In the genomic region with DNA sequence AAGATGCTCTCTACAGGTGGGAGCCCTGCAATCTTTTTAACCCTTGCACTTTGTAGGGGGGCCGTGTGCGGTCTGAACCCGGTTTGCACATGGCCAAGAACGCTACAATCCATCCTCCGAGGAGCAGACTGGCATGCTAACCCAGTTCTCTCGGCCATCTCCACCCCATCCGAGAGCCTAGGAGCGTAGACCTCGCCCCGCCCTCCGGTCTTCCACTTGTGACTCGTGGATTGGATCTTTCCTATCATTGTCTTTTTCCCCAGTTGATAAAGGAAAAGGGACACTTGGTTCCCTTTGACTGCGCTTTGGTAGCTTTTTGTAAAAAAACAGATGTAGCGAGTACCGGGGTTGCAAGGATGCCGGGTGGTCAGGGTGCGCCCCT, we compare ENCODE assay signal across 7 mouse cellular contexts. TPM values are rescaled to one million over a fixed set of nuclear protein-coding genes. Genes with fewer than 3 reads are reported as not detected.
DNase-seq lines count a peak whose midpoint lies in the region; ATAC-seq and TF ChIP-seq lines count a peak whose summit lies in the region.

A gene (plus strand): TSS at position 250 of the 382 bp plus-strand sequence.

- ATAC-seq in heart, embryonic 12.5 days (ENCODE audit: insufficient number of reproducible peaks, low FRiP score) = peak; percentile 60
- ATAC-seq in kidney, postnatal 0 days (replicated peaks; ENCODE audit: low FRiP score, low read depth) = no peak
- no peak for ATAC-seq in stomach, embryonic 16.5 days (ENCODE audit: insufficient read depth, low FRiP score)

- peak within 1 kb of the TSS; percentile 41 for H3K27ac ChIP-seq in ES-Bruce4 (ENCODE audit: insufficient read depth, low read length)
- peak within 1 kb of the TSS; percentile 97 for H3K27ac ChIP-seq in heart, embryonic 12.5 days (ENCODE audit: poor library complexity, severe bottlenecking)
- H3K27ac ChIP-seq in kidney, postnatal 0 days = peak within 1 kb of the TSS; percentile 97
- peak within 1 kb of the TSS; percentile 97 for H3K27ac ChIP-seq in stomach, embryonic 16.5 days (ENCODE audit: low read length)

- peak within 1 kb of the TSS; percentile 92 for H3K4me3 ChIP-seq in ES-Bruce4 (ENCODE audit: low read depth, low read length)
- H3K4me3 ChIP-seq in heart, embryonic 12.5 days = peak within 1 kb of the TSS; percentile 95
- peak within 1 kb of the TSS; percentile 91 for H3K4me3 ChIP-seq in kidney, postnatal 0 days (replicated peaks; ENCODE audit: low read depth, low read length)
- peak within 1 kb of the TSS; percentile 81 for H3K4me3 ChIP-seq in stomach, embryonic 16.5 days (replicated peaks; ENCODE audit: low read length)

- H3K9me3 ChIP-seq in ES-Bruce4 (replicated peaks; ENCODE audit: control insufficient read depth, insufficient read depth, low read length, poor library complexity, severe bottlenecking) = no peaks in the 10 kb centered on the region
- no peaks in the 10 kb centered on the region for H3K9me3 ChIP-seq in heart, embryonic 12.5 days (replicated peaks)
- no peaks in the 10 kb centered on the region for H3K9me3 ChIP-seq in kidney, postnatal 0 days (replicated peaks; ENCODE audit: low read length)
- H3K9me3 ChIP-seq in stomach, embryonic 16.5 days (replicated peaks; ENCODE audit: control insufficient read depth, low read length) = no peaks in the 10 kb centered on the region

- no peak for TF ChIP-seq POLR2A in ES-Bruce4 (IDR thresholded peaks at IDR 0.05; ENCODE audit: insufficient read depth, low read length)

- H3K36me3 ChIP-seq in ES-Bruce4 (ENCODE audit: control insufficient read depth, insufficient read depth, low read length, poor library complexity, severe bottlenecking) = peaks cover 14% of the 10 kb centered on the region
- H3K36me3 ChIP-seq in heart, embryonic 12.5 days = peaks cover 35% of the 10 kb centered on the region
- peaks cover 9% of the 10 kb centered on the region for H3K36me3 ChIP-seq in kidney, postnatal 0 days (ENCODE audit: insufficient read depth, low read length)
- 0 out of 2 replicates have a peak, but pooled peaks cover 7% of the 10 kb centered on the region for H3K36me3 ChIP-seq in stomach, embryonic 16.5 days (ENCODE audit: control insufficient read depth, insufficient read depth, low read length)

- TF ChIP-seq EP300 in ES-Bruce4 (IDR thresholded peaks at IDR 0.05; ENCODE audit: insufficient read depth, low read depth, low read length) = no peak

- 1% methylated on average over 17 of the region's 17 CpGs for WGBS in heart, embryonic 12.5 days
- WGBS in kidney, postnatal 0 days = 0% methylated on average over 17 of the region's 17 CpGs
- under 1% methylated on average over 17 of the region's 17 CpGs for WGBS in stomach, embryonic 16.5 days

- H3K4me1 ChIP-seq in ES-Bruce4 (ENCODE audit: control insufficient read depth, insufficient read depth, low read length) = no peaks in the 10 kb centered on the region
- peaks cover 33% of the 10 kb centered on the region for H3K4me1 ChIP-seq in heart, embryonic 12.5 days (replicated peaks)
- H3K4me1 ChIP-seq in kidney, postnatal 0 days (replicated peaks; ENCODE audit: insufficient read depth, low read length) = peaks cover 18% of the 10 kb centered on the region
- H3K4me1 ChIP-seq in stomach, embryonic 16.5 days (ENCODE audit: control insufficient read depth, insufficient read depth, low read length) = peaks cover 17% of the 10 kb centered on the region

- DNase-seq in Muller cell, postnatal 12 days (ENCODE audit: inconsistent ontology term) = peak; percentile 75
- DNase-seq in embryo, embryonic 10.5 days (ENCODE audit: low spot score) = peak; percentile 75
- DNase-seq in kidney, postnatal 0 days (ENCODE audit: low spot score) = peak; percentile 40
- peak; percentile 51 for DNase-seq in lung, postnatal 36 days

- H3K27me3 ChIP-seq in ES-Bruce4 (ENCODE audit: control insufficient read depth, insufficient read depth, low read length, poor library complexity, severe bottlenecking) = no peaks in the 10 kb centered on the region
- no peaks in the 10 kb centered on the region for H3K27me3 ChIP-seq in heart, embryonic 12.5 days (replicated peaks)
- no peaks in the 10 kb centered on the region for H3K27me3 ChIP-seq in kidney, postnatal 0 days (ENCODE audit: insufficient read depth, low read length)
- H3K27me3 ChIP-seq in stomach, embryonic 16.5 days (ENCODE audit: control insufficient read depth, insufficient read depth, low read length) = no peaks in the 10 kb centered on the region

- peak within 1 kb of the TSS; percentile 73 for H3K4me2 ChIP-seq in heart, embryonic 12.5 days
- H3K4me2 ChIP-seq in kidney, postnatal 0 days (ENCODE audit: low read length) = peak within 1 kb of the TSS; percentile 92
- peak within 1 kb of the TSS; percentile 94 for H3K4me2 ChIP-seq in stomach, embryonic 16.5 days (ENCODE audit: low read depth, low read length)

- H3K9ac ChIP-seq in ES-Bruce4 (ENCODE audit: low read depth, poor library complexity, severe bottlenecking) = peak within 1 kb of the TSS; percentile 78
- peak within 1 kb of the TSS; percentile 95 for H3K9ac ChIP-seq in heart, embryonic 12.5 days
- peak within 1 kb of the TSS; percentile 90 for H3K9ac ChIP-seq in kidney, postnatal 0 days (ENCODE audit: low read depth, low read length)
- peak within 1 kb of the TSS; percentile 98 for H3K9ac ChIP-seq in stomach, embryonic 16.5 days (ENCODE audit: low read length)

- no peak for TF ChIP-seq CTCF in ES-Bruce4 (IDR thresholded peaks at IDR 0.05; ENCODE audit: low read depth, low read length)
- TF ChIP-seq CTCF in kidney, postnatal 0 days (IDR thresholded peaks at IDR 0.05; ENCODE audit: low read depth) = no peak

RNA-seq across cellular contexts. Expression of the gene that starts here (rescaled TPM):
- polyA plus RNA-seq in ES-Bruce4 (2011; ENCODE audit: insufficient read depth, insufficient read length, low read depth, missing spikeins) = 3.8 and 7.8 TPM in 2 replicates
- polyA plus RNA-seq in heart, embryonic 12.5 days (2016; fragmentation: Nextera tagmentation; extraction: Ambion mirVana) = 4.5 and 4.7 TPM in 2 replicates
- polyA plus RNA-seq in kidney, postnatal 0 days (2015; fragmentation: Nextera tagmentation; extraction: Ambion mirVana) = 32.7 and 36.8 TPM in 2 replicates
- polyA plus RNA-seq in stomach, embryonic 16.5 days (2015; fragmentation: Nextera tagmentation; extraction: Ambion mirVana) = 3.5 and 4.5 TPM in 2 replicates

Comparison
In these comparisons a context has a peak if more than half of its experiments do, and no peak if none do; other contexts are left out.
1. H3K27ac ChIP-seq: peak in every context shown above with its lines; median percentile 97 in heart, embryonic 12.5 days; 97 in kidney, postnatal 0 days; 97 in stomach, embryonic 16.5 days; 41 in ES-Bruce4.